Mouse (Mus musculus) Muller cell, postnatal 12 days (primary cell): ENCODE data around the gene Slc13a3.
"Not testable (repeated sequence)": the region's sequence is repeated elsewhere in the genome, so short reads cannot be mapped to it uniquely, and the experiment has no call there.

Experiments used
- DNase-seq: peaks from one replicate; pipeline ENCODE4 v3.0.0-alpha.2; 2015; ENCODE audit errors: inconsistent ontology term

Gene Slc13a3

GRCm38 (mm10) chr2:165473003-165473402, at the start of gene Slc13a3:
TSS of gene Slc13a3 (minus strand) at chr2:165473230.
- peak; percentile 21 for DNase-seq

GRCm38 (mm10) chr2:165515178-165515728, 42.2 kb upstream of the Slc13a3 start:
- no peak for DNase-seq

GRCm38 (mm10) chr2:165512870-165513600, 40.0 kb upstream of the Slc13a3 start:
- peak; percentile 59 for DNase-seq

- DNase-seq: no peak
Observed at GRCm38 (mm10) chr2:165512426-165512825, 39.4 kb upstream of the Slc13a3 start.

GRCm38 (mm10) chr2:165511530-165511929, 38.5 kb upstream of the Slc13a3 start:
- not testable (repeated sequence) for DNase-seq

- not testable (repeated sequence) for DNase-seq
Observed at GRCm38 (mm10) chr2:165510914-165511458, 38.0 kb upstream of the Slc13a3 start.

- peak; percentile 19 for DNase-seq
Observed at GRCm38 (mm10) chr2:165510466-165510865, 37.4 kb upstream of the Slc13a3 start.

GRCm38 (mm10) chr2:165509686-165510085, 36.7 kb upstream of the Slc13a3 start:
- DNase-seq: no peak

GRCm38 (mm10) chr2:165503259-165504203, 30.5 kb upstream of the Slc13a3 start, which contains the start of gene Slc2a10:
TSS of gene Slc2a10 (plus strand) at chr2:165503787.
- peak; percentile 53 for DNase-seq

- no peak for DNase-seq
Observed at GRCm38 (mm10) chr2:165498816-165499215, 25.8 kb upstream of the Slc13a3 start.

GRCm38 (mm10) chr2:165497706-165498275, 24.8 kb upstream of the Slc13a3 start:
- DNase-seq: no peak

GRCm38 (mm10) chr2:165496251-165496650, 23.2 kb upstream of the Slc13a3 start:
- DNase-seq: peak; percentile 48

- DNase-seq: no peak
Observed at GRCm38 (mm10) chr2:165494495-165494894, 21.5 kb upstream of the Slc13a3 start.

GRCm38 (mm10) chr2:165493587-165494210, 20.7 kb upstream of the Slc13a3 start:
- DNase-seq: no peak

- DNase-seq: peak; percentile 84
Observed at GRCm38 (mm10) chr2:165492648-165493553, 19.9 kb upstream of the Slc13a3 start, which contains the start of gene Trp53rka. TSS of gene Trp53rka (minus strand) at chr2:165493324.

GRCm38 (mm10) chr2:165486881-165487535, 14.0 kb upstream of the Slc13a3 start:
- peak; percentile 52 for DNase-seq

GRCm38 (mm10) chr2:165486401-165486800, 13.4 kb upstream of the Slc13a3 start:
- peak; percentile 16 for DNase-seq

- no peak for DNase-seq
Observed at GRCm38 (mm10) chr2:165485826-165486225, 12.8 kb upstream of the Slc13a3 start.

GRCm38 (mm10) chr2:165484152-165484551, 11.1 kb upstream of the Slc13a3 start:
- no peak for DNase-seq
